Mouse (Mus musculus): ENCODE results near the gene Scamp5.

DNA sequence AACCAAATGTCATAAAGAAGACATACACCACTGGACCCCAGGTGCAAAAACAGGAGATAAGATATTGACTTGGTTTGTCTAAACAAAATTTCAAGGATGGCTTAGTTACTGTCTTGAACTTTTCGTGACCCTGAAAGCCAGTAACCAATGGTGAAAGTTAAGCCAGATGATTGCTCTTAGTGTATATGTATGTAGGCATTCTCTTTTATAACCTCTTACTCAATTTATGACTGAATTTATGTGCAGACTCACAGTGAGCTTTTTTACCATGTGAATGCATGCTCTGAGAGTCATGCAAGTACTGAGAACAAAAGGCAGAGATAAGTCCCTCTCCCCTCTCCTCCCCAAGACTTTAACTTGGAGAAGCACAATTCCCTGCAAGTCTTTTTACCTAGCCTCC lies 75.0 kb downstream of the Scamp5 start:
- no peak for TF ChIP-seq POLR2A (IDR thresholded peaks at IDR 0.05; ENCODE audit: borderline replicate concordance, low read depth, low read length)
- TF ChIP-seq CTCF (IDR thresholded peaks at IDR 0.05; ENCODE audit: low read depth, low read length): no peak

Measured in bone marrow macrophage, adult 2 months (primary cell).